Mouse (Mus musculus) ovary, adult 18-20 months (tissue): ENCODE measurements around the gene Gm4181.
A peak's percentile ranks its signal among the peaks of the same experiment; 100 is the strongest.
"Not testable (repeated sequence)": the region's sequence is repeated elsewhere in the genome, so short reads cannot be mapped to it uniquely, and the experiment has no call there.

Experiments
- DNase-seq: peaks from one replicate; pipeline ENCODE4 v3.0.0; 2022; ENCODE audit warnings: low spot score, mixed read lengths

Gm4181 gene

GRCm38 (mm10) chr14:51635566-51635965 lies at the start of gene Gm4181:
Gene Gm4181, minus strand, starts transcription at chr14:51635666.
- DNase-seq: not testable (repeated sequence)

GRCm38 (mm10) chr14:51677269-51677668 lies 41.8 kb upstream of the Gm4181 start:
- no peak for DNase-seq

GRCm38 (mm10) chr14:51632426-51632825 lies 3.0 kb downstream of the Gm4181 start:
- DNase-seq: peak; percentile 6

GRCm38 (mm10) chr14:51611210-51611609 lies 24.3 kb downstream of the Gm4181 start, which contains the start of gene Gm17078:
Gene Gm17078, minus strand, starts transcription at chr14:51611310.
- no peak for DNase-seq

- not testable (repeated sequence) for DNase-seq
These were observed 43.4 kb downstream of the Gm4181 start, which contains the start of gene Gm17174 for GRCm38 (mm10) chr14:51592039-51592438. Gene Gm17174, minus strand, starts transcription at chr14:51592139.
